Mouse (Mus musculus) right cerebral cortex, postnatal 14 days (tissue): Measurements from ENCODE around the gene Irf2bp2.
"Not testable (repeated sequence)": the region's sequence is repeated elsewhere in the genome, so short reads cannot be mapped to it uniquely, and the experiment has no call there.

Experiments used
- DNase-seq: peaks from one replicate; pipeline ENCODE4 v3.0.0; 2022

Gene Irf2bp2

DNA sequence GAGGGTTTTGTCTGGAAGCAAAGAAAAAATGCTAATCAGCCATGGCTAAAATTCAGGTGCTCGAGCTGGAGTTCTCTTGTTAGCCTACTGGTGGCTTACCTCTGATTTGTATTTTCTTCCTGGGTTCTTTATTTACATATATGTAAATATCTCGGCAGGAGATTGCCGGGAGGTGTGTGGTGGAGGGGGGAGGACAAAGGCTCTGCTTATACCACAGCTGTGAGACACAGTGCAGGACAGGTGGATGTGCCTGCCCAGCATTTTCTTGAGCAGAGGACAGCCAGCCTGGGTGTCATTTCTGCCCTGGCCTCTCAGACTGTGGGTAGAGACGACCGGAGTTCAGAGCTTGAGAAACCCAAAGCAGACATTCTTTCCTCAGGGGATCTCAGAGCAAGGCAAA lies 7.5 kb upstream of the Irf2bp2 start:
- DNase-seq: no peak

DNA sequence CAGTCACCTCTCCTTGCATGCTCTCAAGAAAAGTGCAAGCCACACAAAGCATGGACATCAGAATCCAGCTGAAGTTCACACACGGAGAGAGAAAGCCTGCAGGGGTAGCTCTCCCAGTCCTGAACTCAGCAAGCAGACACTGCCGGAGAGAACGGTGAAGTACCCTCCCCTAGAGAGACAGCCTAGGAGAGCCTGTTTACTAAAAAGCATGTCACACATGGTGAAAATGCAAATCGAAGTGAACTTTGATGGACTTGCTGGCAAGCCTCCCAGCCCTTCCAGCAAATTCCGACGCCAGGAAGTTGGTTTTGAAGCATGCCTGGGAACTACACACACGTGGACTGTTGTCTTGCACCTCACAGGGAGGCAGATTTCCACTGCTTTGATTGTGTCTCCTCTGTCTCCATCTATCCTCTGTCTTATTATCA lies 7.0 kb upstream of the Irf2bp2 start:
- no peak for DNase-seq

- DNase-seq: not testable (repeated sequence)
Observed at GRCm38 (mm10) chr8:126600388-126600787, 6.6 kb upstream of the Irf2bp2 start.

DNA sequence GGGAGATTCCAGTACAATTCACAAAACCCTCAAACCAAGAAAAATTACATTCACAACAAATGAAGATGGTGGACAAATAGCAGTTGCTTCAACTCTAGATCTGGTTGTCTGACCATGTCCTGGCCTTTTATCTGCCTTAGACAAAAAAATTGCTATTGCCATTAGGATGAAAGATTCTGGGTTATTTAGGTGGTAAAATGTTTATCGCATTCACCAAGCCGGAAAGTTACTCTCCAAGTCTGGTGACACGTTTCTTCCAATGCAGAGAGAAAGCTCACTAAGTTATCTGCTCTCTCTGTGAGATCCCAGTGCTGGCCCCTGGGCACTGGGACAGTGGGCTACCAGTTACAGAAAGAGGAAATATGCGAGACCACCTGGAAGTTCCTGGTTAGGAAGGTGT lies 5.5 kb upstream of the Irf2bp2 start:
- DNase-seq: no peak

- DNase-seq: no peak
Observed at GRCm38 (mm10) chr8:126598218-126598617, 4.4 kb upstream of the Irf2bp2 start.

GRCm38 (mm10) chr8:126596721-126597120 lies 2.9 kb upstream of the Irf2bp2 start:
- DNase-seq: no peak

GRCm38 (mm10) chr8:126596097-126596634 lies 2.4 kb upstream of the Irf2bp2 start:
- DNase-seq: peak; percentile 90

- peak; percentile 48 for DNase-seq
Observed at GRCm38 (mm10) chr8:126595204-126596061, 1.6 kb upstream of the Irf2bp2 start.

GRCm38 (mm10) chr8:126594481-126595000 lies 755 bp upstream of the Irf2bp2 start:
- DNase-seq: peak; percentile 98

GRCm38 (mm10) chr8:126592771-126593571 lies 815 bp downstream of the Irf2bp2 start:
- DNase-seq: peak; percentile 49

GRCm38 (mm10) chr8:126592381-126592770 lies 1.4 kb downstream of the Irf2bp2 start:
- DNase-seq: peak; percentile 48

- DNase-seq: no peak
Observed at GRCm38 (mm10) chr8:126591821-126592268, 1.9 kb downstream of the Irf2bp2 start.

GRCm38 (mm10) chr8:126591141-126591820 lies 2.5 kb downstream of the Irf2bp2 start:
- peak; percentile 50 for DNase-seq

GRCm38 (mm10) chr8:126590599-126590998 lies 3.2 kb downstream of the Irf2bp2 start:
- no peak for DNase-seq

DNA sequence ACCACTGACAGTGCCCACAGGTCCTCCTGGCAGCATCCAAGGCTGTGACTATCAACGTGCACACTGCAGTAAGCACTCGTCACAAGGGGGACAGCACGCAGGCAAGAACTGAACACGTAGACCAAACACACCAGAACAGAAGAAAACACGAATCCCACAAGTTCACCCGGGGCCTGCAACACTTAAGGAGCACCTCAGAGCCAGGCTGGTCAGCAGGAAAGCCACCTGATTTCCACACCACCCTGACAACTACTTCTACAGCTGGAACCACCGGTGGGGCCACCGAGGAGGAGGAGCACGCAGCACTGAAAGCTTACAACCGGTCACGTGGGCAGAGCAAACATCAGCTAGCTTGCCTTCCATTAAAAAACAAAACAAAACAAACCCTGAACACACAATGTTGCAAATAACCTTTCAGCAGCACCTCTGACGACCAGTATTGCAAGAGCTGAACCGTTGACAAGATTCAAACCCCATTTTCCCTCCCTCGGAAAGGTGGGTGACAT lies 3.7 kb downstream of the Irf2bp2 start:
- DNase-seq: no peak

GRCm38 (mm10) chr8:126589507-126590023 lies 4.2 kb downstream of the Irf2bp2 start:
- no peak for DNase-seq

- DNase-seq: no peak
Observed at GRCm38 (mm10) chr8:126588636-126589506, 4.9 kb downstream of the Irf2bp2 start.

- no peak for DNase-seq
Observed at GRCm38 (mm10) chr8:126587836-126588503, 5.8 kb downstream of the Irf2bp2 start.

GRCm38 (mm10) chr8:126586599-126587577 lies 6.9 kb downstream of the Irf2bp2 start:
- DNase-seq: no peak
